Mouse (Mus musculus) heart, adult 8-10 months (tissue): ENCODE measurements around the gene Mrps16. TPM values are rescaled to one million over a fixed set of nuclear protein-coding genes. Genes with fewer than 3 reads are reported as not detected.

Experiments
- DNase-seq: peaks from one replicate; pipeline ENCODE4 v3.0.0; 2022; ENCODE audit warnings: low spot score
- total RNA-seq, 4 experiments: library from RNA; stranded (reverse); gene quantifications; 2 replicates each; pipeline ENCODE4 v1.2.4; 2022

Gene Mrps16
- total RNA-seq, 4 experiments from 2014 or later = 75.0 to 83.1 (median 78.0) TPM

- DNase-seq = no peak
Measured at GRCm38 (mm10) chr14:20368271-20368670, 25.2 kb downstream of the Mrps16 start.

GRCm38 (mm10) chr14:20363230-20363629 is 30.2 kb downstream of the Mrps16 start:
- DNase-seq = no peak

- DNase-seq = peak; percentile 96
Measured at GRCm38 (mm10) chr14:20347991-20348541, 45.4 kb downstream of the Mrps16 start, which contains the start of the genes Ecd and Fam149b. Gene Ecd, minus strand, starts transcription at chr14:20348121. Gene Fam149b, plus strand, starts transcription at chr14:20348162.

- DNase-seq = no peak
Measured at GRCm38 (mm10) chr14:20347441-20347990, 45.9 kb downstream of the Mrps16 start.

GRCm38 (mm10) chr14:20345885-20346284 is 47.5 kb downstream of the Mrps16 start:
- DNase-seq = no peak

- no peak for DNase-seq
Measured at GRCm38 (mm10) chr14:20340866-20341265, 52.6 kb downstream of the Mrps16 start.

GRCm38 (mm10) chr14:20340149-20340548 is 53.3 kb downstream of the Mrps16 start:
- DNase-seq = no peak

- no peak for DNase-seq
Measured at GRCm38 (mm10) chr14:20339415-20339814, 54.0 kb downstream of the Mrps16 start.

Other genes starting within 250 kb of the Mrps16 start
- gene Kcnk5, start 211.8 kb downstream of the Mrps16 start, total RNA-seq = 1 to 10 TPM in 1 of 4 experiments, under 1 TPM in 3; 0.52 to 1.3 (median 0.75) TPM
- not detected for gene Kcnk16, start 124.4 kb downstream of the Mrps16 start, total RNA-seq
- 10 to 100 TPM; 35.5 to 58.5 (median 43.4) TPM for gene Nudt13, start 98.9 kb downstream of the Mrps16 start, total RNA-seq
- 10 to 100 TPM; 38.3 to 42.0 (median 39.9) TPM for gene Ecd, start 45.5 kb downstream of the Mrps16 start, total RNA-seq
- gene Fam149b, start 45.5 kb downstream of the Mrps16 start, total RNA-seq = 10 to 100 TPM; 30.1 to 32.7 (median 30.5) TPM
- 10 to 100 TPM; 10.7 to 13.7 (median 12.1) TPM for gene Dnajc9, start 4.7 kb downstream of the Mrps16 start, total RNA-seq
- gene Cfap70, start 58.6 kb upstream of the Mrps16 start, total RNA-seq = not detected
- gene Anxa7, start 86.5 kb upstream of the Mrps16 start, total RNA-seq = 10 to 100 TPM; 49.3 to 61.6 (median 56.0) TPM
- gene Mss51, start 103.3 kb upstream of the Mrps16 start, total RNA-seq = under 1 TPM; 0.31 to 0.65 (median 0.38) TPM
- 10 to 100 TPM; 64.5 to 69.8 (median 69.3) TPM for gene Ppp3cb, start 152.9 kb upstream of the Mrps16 start, total RNA-seq
- 10 to 100 TPM; 11.3 to 26.0 (median 18.6) TPM for gene Usp54, start 247.4 kb upstream of the Mrps16 start, total RNA-seq